Mouse (Mus musculus) lung, adult 2 months (tissue): ENCODE data around the gene Treml2. TPM values are rescaled to one million over a fixed set of nuclear protein-coding genes. Genes with fewer than 3 reads are reported as not detected.

Experiments
- DNase-seq: peaks from one replicate; pipeline ENCODE4 v3.0.0; 2022
- H3K4me1 ChIP-seq: fragments of 200-500 bp; 2 replicates; pipeline ENCODE4 v1.6.1; 2011; ENCODE audit warnings: low read length; ENCODE audit not compliant: control insufficient read depth, insufficient read depth
- H3K4me3 ChIP-seq: fragments of 200-500 bp; replicated peaks from 2 replicates; pipeline ENCODE3; 2011; ENCODE audit warnings: low read depth, mild to moderate bottlenecking, control low read depth, low read length; ENCODE audit errors: extremely low read depth
- CTCF ChIP-seq: fragments of 200-500 bp; IDR thresholded peaks from 2 replicates; pipeline ENCODE4 v1.5.1; 2011; ENCODE audit warnings: mild to moderate bottlenecking, low read length, control low read depth; ENCODE audit not compliant: insufficient read depth
- POLR2A ChIP-seq: fragments of 200-500 bp; IDR thresholded peaks from 2 replicates; pipeline ENCODE4 v1.6.1; 2011; ENCODE audit warnings: low read depth, mild to moderate bottlenecking, control low read depth, low read length, borderline replicate concordance; ENCODE audit errors: extremely low read depth
- whole genome bisulfite sequencing: fragments of 180-500 bp; shearing (Covaris S2); methylation state at CpG from one replicate; pipeline ENCODE4 v1.1.7; 2018; 5-methylcytosine and 5-hydroxymethylcytosine counted together
- polyA plus RNA-seq: library from polyadenylated mRNA; depleted of rRNA; stranded (reverse); fragments of >200 nt; gene quantifications from 2 replicates; pipeline ENCODE4 v1.2.3, GENCODE M21; 2012

The Treml2 gene
- polyA plus RNA-seq, 1 experiment = 6.0 TPM

GRCm38 (mm10) chr17:48268276-48268675, 31.0 kb upstream of the Treml2 start:
- Histone ChIP-seq H3K4me3 (no peak overlapping the region), H3K4me1 (no peaks in the 10 kb centered on the region)
- TF ChIP-seq POLR2A = no peak
- no peak for TF ChIP-seq CTCF
- no peak for DNase-seq

- WGBS = 65% methylated on average over 4 of the region's 4 CpGs
- no peaks in the 10 kb centered on the region for H3K4me1 ChIP-seq
- H3K4me3 ChIP-seq = no peak overlapping the region
- TF ChIP-seq POLR2A (no peak), CTCF (no peak)
- no peak for DNase-seq
Measured at GRCm38 (mm10) chr17:48269833-48270232, 29.5 kb upstream of the Treml2 start.

- Histone ChIP-seq H3K4me3 (no peak overlapping the region), H3K4me1 (no peaks in the 10 kb centered on the region)
- no peak for TF ChIP-seq POLR2A
- no peak for TF ChIP-seq CTCF
- 51% methylated on average over 5 of the region's 5 CpGs for WGBS
- DNase-seq = no peak
Measured at GRCm38 (mm10) chr17:48272158-48272557, 27.1 kb upstream of the Treml2 start.

GRCm38 (mm10) chr17:48272598-48272997, 26.7 kb upstream of the Treml2 start:
- 86% methylated on average over 4 of the region's 4 CpGs for WGBS
- TF ChIP-seq CTCF (no peak), POLR2A (no peak)
- DNase-seq = no peak
- no peak overlapping the region for H3K4me3 ChIP-seq
- H3K4me1 ChIP-seq = no peaks in the 10 kb centered on the region

- no peak overlapping the region for H3K4me3 ChIP-seq
- no peaks in the 10 kb centered on the region for H3K4me1 ChIP-seq
- WGBS = 63% methylated on average over 4 of the region's 4 CpGs
- TF ChIP-seq POLR2A (no peak), CTCF (no peak)
- no peak for DNase-seq
Measured at GRCm38 (mm10) chr17:48274098-48274497, 25.2 kb upstream of the Treml2 start.

- TF ChIP-seq CTCF (peak; percentile 63), POLR2A (no peak)
- H3K4me1 ChIP-seq = no peaks in the 10 kb centered on the region
- WGBS = 29% methylated on average over 6 of the region's 6 CpGs
- no peak overlapping the region for H3K4me3 ChIP-seq
- DNase-seq = peak; percentile 64
Measured at GRCm38 (mm10) chr17:48274885-48275284, 24.4 kb upstream of the Treml2 start.

- no peak for DNase-seq
- 53% methylated on average over 7 of the region's 7 CpGs for WGBS
- Histone ChIP-seq H3K4me3 (no peak overlapping the region), H3K4me1 (no peaks in the 10 kb centered on the region)
- TF ChIP-seq CTCF = no peak
Measured at GRCm38 (mm10) chr17:48275736-48276135, 23.6 kb upstream of the Treml2 start.

GRCm38 (mm10) chr17:48278381-48278780, 20.9 kb upstream of the Treml2 start:
- H3K4me1 ChIP-seq = no peaks in the 10 kb centered on the region
- TF ChIP-seq POLR2A (no peak), CTCF (no peak)

GRCm38 (mm10) chr17:48279002-48279401, 20.3 kb upstream of the Treml2 start:
- Histone ChIP-seq H3K4me3 (no peak overlapping the region), H3K4me1 (no peaks in the 10 kb centered on the region)
- WGBS = 79% methylated on average over 4 of the region's 4 CpGs
- DNase-seq = no peak
- TF ChIP-seq POLR2A (no peak), CTCF (no peak)

More at GRCm38 (mm10) chr17:48278381-48278780, 20.9 kb upstream of the Treml2 start:
- DNase-seq = no peak
- no peak overlapping the region for H3K4me3 ChIP-seq

- TF ChIP-seq POLR2A (no peak), CTCF (no peak)
- 26% methylated on average over 18 of the region's 18 CpGs for WGBS
- DNase-seq = no peak
Measured at GRCm38 (mm10) chr17:48280943-48281738, 18.2 kb upstream of the Treml2 start.

GRCm38 (mm10) chr17:48281739-48282085, 17.6 kb upstream of the Treml2 start:
- Histone ChIP-seq H3K4me1 (no peaks in the 10 kb centered on the region), H3K4me3 (no peak overlapping the region)
- DNase-seq = no peak
- 11% methylated on average over 3 of the region's 3 CpGs for WGBS
- TF ChIP-seq POLR2A (no peak), CTCF (no peak)

More at GRCm38 (mm10) chr17:48280943-48281738, 18.2 kb upstream of the Treml2 start:
- Histone ChIP-seq H3K4me3 (no peak overlapping the region), H3K4me1 (no peaks in the 10 kb centered on the region)

- TF ChIP-seq CTCF (0 out of 2 replicates have a peak, but pooled peaks have one; percentile 14), POLR2A (no peak)
- no peak for DNase-seq
- Histone ChIP-seq H3K4me3 (no peak overlapping the region), H3K4me1 (no peaks in the 10 kb centered on the region)
- 34% methylated on average over 1 of the region's 1 CpGs for WGBS
Measured at GRCm38 (mm10) chr17:48286765-48287164, 12.5 kb upstream of the Treml2 start.
